In the genomic region with DNA sequence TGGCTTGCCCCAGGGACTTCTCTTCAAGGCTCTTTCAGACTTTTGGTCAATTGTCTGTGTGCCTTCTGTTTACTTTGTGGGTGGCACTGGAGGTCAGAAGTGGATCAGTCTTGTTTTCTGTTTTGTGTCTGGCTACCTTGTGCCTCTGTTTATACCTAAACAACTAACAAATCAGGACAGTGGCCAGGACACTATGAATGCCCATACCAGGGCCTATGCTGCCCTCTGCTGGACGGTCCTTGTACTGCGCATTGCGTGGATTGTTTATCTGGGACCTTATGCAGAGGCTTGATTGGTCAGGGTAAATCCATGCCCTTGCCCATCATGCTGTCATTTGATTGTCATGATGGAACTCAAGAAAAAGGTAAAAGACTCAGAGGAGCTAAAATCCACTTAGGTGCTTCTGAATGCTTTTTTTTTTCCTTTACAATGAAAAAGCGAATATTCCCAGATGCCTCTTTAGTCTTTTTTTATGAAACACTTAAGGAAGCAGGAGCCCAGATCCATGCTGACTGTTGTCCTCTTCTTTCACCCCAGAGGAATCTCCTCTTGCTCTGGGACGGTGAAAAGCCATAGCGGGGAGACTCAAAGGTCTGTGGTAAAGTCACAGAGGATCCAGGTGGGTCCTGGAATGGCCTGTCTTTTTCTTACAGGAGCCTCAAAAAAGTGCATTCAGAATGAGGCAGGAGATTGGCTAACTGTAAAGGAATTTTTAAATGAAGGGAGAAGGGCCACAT, we compare ENCODE assay signal across 24 mouse cellular contexts. TPM values are rescaled to one million over a fixed set of nuclear protein-coding genes. Genes with fewer than 3 reads are reported as not detected.
DNase-seq lines count a peak whose midpoint lies in the region; ATAC-seq and TF ChIP-seq lines count a peak whose summit lies in the region.
"Not testable (repeated sequence)": the region's sequence is repeated elsewhere in the genome, so short reads cannot be mapped to it uniquely, and the experiment has no call there.
"Had no signal": no experiment of that assay in that cellular context is flagged by ENCODE, and none has a peak within 500 bp of the region (broad histone marks: within the 10 kb centered on the region; RNA-seq: fewer than 3 reads in every experiment).

No protein-coding gene starts in this region.

- not testable (repeated sequence) for TF ChIP-seq EP300 in liver, embryonic 14.5 days (IDR thresholded peaks at IDR 0.05; ENCODE audit: low read depth)

- peak; percentile 8 for DNase-seq in A20 (ENCODE audit: low read depth, low spot score)
- peak; percentile 38 for DNase-seq in adrenal gland, postnatal 25 days
- DNase-seq in cerebellum, postnatal 25 days: peak; percentile 39 to 47
- not testable (repeated sequence) for DNase-seq in hindbrain, postnatal 0 days (ENCODE audit: low spot score); liver, embryonic 14.5 days (ENCODE audit: low read depth in 3 of 3, low spot score in 3 of 3)
- peak; percentile 34 for DNase-seq in kidney, postnatal 10 days
- peak; percentile 37 for DNase-seq in layer of hippocampus, adult 9-11 months
- peak; percentile 60 to 70 for DNase-seq in right cerebral cortex, adult 2 months (ENCODE audit: low spot score in 2 of 2)

- not testable (repeated sequence) for H3K27ac ChIP-seq in hindbrain, postnatal 0 days; liver, embryonic 14.5 days

- H3K9ac ChIP-seq in hindbrain, postnatal 0 days (replicated peaks; ENCODE audit: low read length); liver, embryonic 14.5 days (replicated peaks): not testable (repeated sequence)

- H3K36me3 ChIP-seq in hindbrain, postnatal 0 days (ENCODE audit: insufficient read depth, low read length); liver, embryonic 14.5 days (replicated peaks; ENCODE audit: control insufficient read depth, insufficient read depth, low read depth): not testable (repeated sequence)

- H3K4me3 ChIP-seq in hindbrain, postnatal 0 days (ENCODE audit: low read length); liver, embryonic 14.5 days (ENCODE audit: insufficient read depth in 1 of 2, low read depth in 2 of 2, low read length in 2 of 2): not testable (repeated sequence)

- H3K4me1 ChIP-seq in hindbrain, postnatal 0 days (ENCODE audit: insufficient read depth, low read length); liver, embryonic 14.5 days (replicated peaks; ENCODE audit: control insufficient read depth in 2 of 2, insufficient read depth in 2 of 2, low read length in 1 of 2): not testable (repeated sequence)

- not testable (repeated sequence) for H3K9me3 ChIP-seq in hindbrain, postnatal 0 days (ENCODE audit: low read length); liver, embryonic 14.5 days (ENCODE audit: control insufficient read depth, low read length)

- not testable (repeated sequence) for H3K27me3 ChIP-seq in hindbrain, postnatal 0 days (ENCODE audit: insufficient read depth, low read length); liver, embryonic 14.5 days (ENCODE audit: control insufficient read depth, insufficient read depth, low read length)

- 57% methylated on average over 6 of the region's 6 CpGs for whole genome bisulfite sequencing in hindbrain, postnatal 0 days
- 41% methylated on average over 6 of the region's 6 CpGs for WGBS in liver, embryonic 14.5 days (ENCODE audit: insufficient replicate concordance)

- TF ChIP-seq CTCF in hindbrain, postnatal 0 days (IDR thresholded peaks at IDR 0.05; ENCODE audit: low read depth): peak; percentile 43
- peak; percentile 26; the same call in 1 of the 2 replicates for TF ChIP-seq CTCF in liver, embryonic 14.5 days (IDR thresholded peaks at IDR 0.05; ENCODE audit: low read depth)

- ATAC-seq in hindbrain, postnatal 0 days; liver, embryonic 14.5 days (ENCODE audit: insufficient read depth): not testable (repeated sequence)

- not testable (repeated sequence) for H3K4me2 ChIP-seq in hindbrain, postnatal 0 days (ENCODE audit: low read depth, low read length); liver, embryonic 14.5 days (ENCODE audit: low read depth)

RNA-seq across cellular contexts. Expression of gene A530032D15Rik, which starts 5.2 kb away (rescaled TPM):
- total RNA-seq in adrenal gland, postnatal 25 days (2021): not detected in 2 replicates
- total RNA-seq in hindbrain, postnatal 0 days (2014; rRNA removed): not detected in 2 replicates
- polyA plus RNA-seq in hindbrain, postnatal 0 days (2015; fragmentation: Nextera tagmentation; extraction: Ambion mirVana): not detected in 2 replicates
- polyA plus RNA-seq in liver, embryonic 14.5 days (2012; rRNA removed): 0.06 and 0.09 TPM in 2 replicates
- not detected in 2 replicates for polyA plus RNA-seq in liver, embryonic 14.5 days (2014; fragmentation: Nextera tagmentation; extraction: Ambion mirVana)
- total RNA-seq: left cerebral cortex, postnatal 10 days had no signal
- polyA plus RNA-seq: cortical plate, adult 2 months; embryonic facial prominence, embryonic 12.5 days; forebrain, embryonic 15.5 days; heart, embryonic 14.5 days; kidney, embryonic 16.5 days; limb, embryonic 15.5 days; lung, adult 2 months; midbrain, embryonic 11.5 days; neural tube, embryonic 13.5 days had no signal

RNA-seq across cellular contexts. Expression of gene Gm10553, which starts 14.9 kb away (rescaled TPM):
- not detected in 2 replicates for total RNA-seq in adrenal gland, postnatal 25 days (2021)
- not detected in 2 replicates for total RNA-seq in hindbrain, postnatal 0 days (2014; rRNA removed)
- not detected in 2 replicates for polyA plus RNA-seq in hindbrain, postnatal 0 days (2015; fragmentation: Nextera tagmentation; extraction: Ambion mirVana)
- polyA plus RNA-seq in liver, embryonic 14.5 days (2012; rRNA removed): not detected in 2 replicates
- polyA plus RNA-seq in liver, embryonic 14.5 days (2014; fragmentation: Nextera tagmentation; extraction: Ambion mirVana): not detected in 2 replicates
- total RNA-seq: gastrocnemius, adult 18-20 months; granulocyte monocyte progenitor cell, adult 5-6 weeks; hematopoietic stem cell, adult 5-6 weeks; left cerebral cortex, postnatal 10 days had no signal
- polyA plus RNA-seq: cortical plate, adult 2 months; embryonic facial prominence, embryonic 12.5 days; forebrain, embryonic 15.5 days; heart, embryonic 14.5 days; kidney, embryonic 16.5 days; limb, embryonic 15.5 days; lung, adult 2 months; macrophage; midbrain, embryonic 11.5 days; neural tube, embryonic 13.5 days; small intestine, adult 2 months; thymus, adult 2 months had no signal
